Mouse (Mus musculus) MEL (cell line): ENCODE measurements around the gene Prm1. TPM values are rescaled to one million over a fixed set of nuclear protein-coding genes. Genes with fewer than 3 reads are reported as not detected.

Source experiments
- DNase-seq: peaks from one replicate; pipeline ENCODE4 v3.0.0; 2011; ENCODE audit warnings: low read depth, low spot score
- H3K27ac ChIP-seq: 2 replicates; pipeline ENCODE4 v1.5.1; 2012; ENCODE audit warnings: low read depth, mild to moderate bottlenecking, control low read depth, low read length, moderate library complexity; ENCODE audit not compliant: control insufficient read depth
- H3K27me3 ChIP-seq, 2 experiments: fragments of 150-350 bp in 1 of 2; sonication (generic) in 1 of 2; 2 replicates each; pipeline ENCODE4 v1.6.1; 2012; ENCODE audit warnings: low read length in 2 of 2, mild to moderate bottlenecking in 2 of 2, improper control_type of control experiment in 1 of 2, moderate library complexity in 1 of 2; ENCODE audit not compliant: insufficient read depth in 2 of 2, control insufficient read depth in 1 of 2
- H3K36me3 ChIP-seq, 2 experiments: 2 replicates each; pipeline ENCODE4 v1.6.1; 2012 to 2014; ENCODE audit warnings: low read length in 2 of 2, improper control_type of control experiment in 1 of 2, inconsistent platforms in 1 of 2, mild to moderate bottlenecking in 1 of 2; ENCODE audit not compliant: insufficient read depth in 2 of 2, control insufficient read depth in 1 of 2
- H3K4me1 ChIP-seq, 2 experiments: fragments of 150-350 bp in 1 of 2; sonication (generic) in 1 of 2; 2 replicates each; pipeline ENCODE4 v1.6.1; 2012; ENCODE audit warnings: low read length in 2 of 2, improper control_type of control experiment in 1 of 2, mild to moderate bottlenecking in 1 of 2; ENCODE audit not compliant: insufficient read depth in 2 of 2, control insufficient read depth in 1 of 2
- H3K4me3 ChIP-seq, 2 experiments: fragments of 150-350 bp in 1 of 2; sonication (generic) in 1 of 2; 2 replicates each; pipeline ENCODE4 v1.5.1; 2012; ENCODE audit warnings: low read depth in 2 of 2, low read length in 2 of 2, mild to moderate bottlenecking in 2 of 2, moderate library complexity in 2 of 2, control low read depth in 1 of 2, improper control_type of control experiment in 1 of 2; ENCODE audit not compliant: control insufficient read depth in 1 of 2, insufficient read depth in 1 of 2
- H3K79me2 ChIP-seq: 2 replicates; pipeline ENCODE4 v1.6.1; 2012; ENCODE audit warnings: mild to moderate bottlenecking, low read length, moderate library complexity; ENCODE audit not compliant: control insufficient read depth, poor library complexity, insufficient read depth
- H3K9ac ChIP-seq: 2 replicates; pipeline ENCODE4 v1.6.1; 2012; ENCODE audit warnings: low read depth, mild to moderate bottlenecking, control low read depth, low read length, moderate library complexity; ENCODE audit not compliant: control insufficient read depth, poor library complexity, severe bottlenecking
- H3K9me3 ChIP-seq: fragments of 150-350 bp; sonication (generic); replicated peaks from 2 replicates; pipeline ENCODE4 v1.6.1; 2012; ENCODE audit warnings: mild to moderate bottlenecking, low read length, improper control_type of control experiment, moderate library complexity; ENCODE audit not compliant: insufficient read depth
- BHLHE40 ChIP-seq: IDR thresholded peaks from 2 replicates; pipeline ENCODE4 v1.6.1; 2012; ENCODE audit warnings: low read depth, mild to moderate bottlenecking, inconsistent platforms, low read length, improper control_type of control experiment, borderline replicate concordance
- CHD1 ChIP-seq: IDR thresholded peaks from 2 replicates; pipeline ENCODE4 v1.6.1; 2012; ENCODE audit warnings: low read depth, mild to moderate bottlenecking, inconsistent platforms, low read length, improper control_type of control experiment
- CHD2 ChIP-seq: IDR thresholded peaks from 2 replicates; pipeline ENCODE4 v1.6.1; 2011; ENCODE audit warnings: low read length, improper control_type of control experiment
- CTCF ChIP-seq, 3 experiments: IDR thresholded peaks in 2 of 3; conservative IDR thresholded peaks in 1 of 3; 2 replicates each; pipeline ENCODE4 v1.5.1; 2011 to 2012; ENCODE audit warnings: low read length in 3 of 3, low read depth in 2 of 3, mild to moderate bottlenecking in 2 of 3, improper control_type of control experiment in 1 of 3, inconsistent platforms in 1 of 3, mixed read lengths in 1 of 3, moderate library complexity in 1 of 3; ENCODE audit not compliant: control insufficient read depth in 1 of 3, insufficient read depth in 1 of 3, poor library complexity in 1 of 3, severe bottlenecking in 1 of 3
- E2F4 ChIP-seq: IDR thresholded peaks from 2 replicates; pipeline ENCODE4 v1.6.1; 2011; ENCODE audit warnings: low read depth, low read length, improper control_type of control experiment, borderline replicate concordance
- EP300 ChIP-seq, 2 experiments: IDR thresholded peaks; 2 replicates each; pipeline ENCODE4 v1.6.1; 2011; ENCODE audit warnings: improper control_type of control experiment in 2 of 2, low read length in 2 of 2, low read depth in 1 of 2, mild to moderate bottlenecking in 1 of 2
- ETS1 ChIP-seq: IDR thresholded peaks from 2 replicates; pipeline ENCODE4 v1.6.1; 2012; ENCODE audit warnings: low read depth, mild to moderate bottlenecking, inconsistent platforms, low read length, improper control_type of control experiment, moderate library complexity
- GABPA ChIP-seq: IDR thresholded peaks from 2 replicates; pipeline ENCODE4 v1.6.1; 2012; ENCODE audit warnings: low read depth, mild to moderate bottlenecking, inconsistent platforms, low read length, improper control_type of control experiment, moderate library complexity
- GATA1 ChIP-seq: IDR thresholded peaks from 2 replicates; pipeline ENCODE4 v1.6.1; 2011; ENCODE audit warnings: low read depth, low read length, improper control_type of control experiment
- HCFC1 ChIP-seq: IDR thresholded peaks from 2 replicates; pipeline ENCODE4 v1.6.1; 2012; ENCODE audit warnings: low read depth, mild to moderate bottlenecking, inconsistent platforms, low read length, improper control_type of control experiment, moderate library complexity
- JUND ChIP-seq: IDR thresholded peaks from 2 replicates; pipeline ENCODE4 v1.6.1; 2011; ENCODE audit warnings: low read depth, mild to moderate bottlenecking, improper control_type of control experiment, low read length
- KAT2A ChIP-seq: conservative IDR thresholded peaks from 2 replicates; pipeline ENCODE4 v1.6.1; 2012; ENCODE audit warnings: low read depth, low read length, improper control_type of control experiment, inconsistent platforms
- MAX ChIP-seq: IDR thresholded peaks from 2 replicates; pipeline ENCODE4 v1.6.1; 2011; ENCODE audit warnings: low read length, improper control_type of control experiment
- MAZ ChIP-seq: IDR thresholded peaks from 2 replicates; pipeline ENCODE4 v1.6.1; 2012; ENCODE audit warnings: low read depth, mild to moderate bottlenecking, inconsistent platforms, low read length, improper control_type of control experiment
- MEF2A ChIP-seq: IDR thresholded peaks from 2 replicates; pipeline ENCODE4 v1.6.1; 2014; ENCODE audit warnings: low read depth, mild to moderate bottlenecking, inconsistent platforms, low read length, improper control_type of control experiment; ENCODE audit not compliant: poor library complexity, insufficient replicate concordance, severe bottlenecking; ENCODE audit errors: extremely low read depth
- MXI1 ChIP-seq: IDR thresholded peaks from 2 replicates; pipeline ENCODE4 v1.6.1; 2011; ENCODE audit warnings: mild to moderate bottlenecking, low read depth, low read length, improper control_type of control experiment
- MYB ChIP-seq: IDR thresholded peaks from 2 replicates; pipeline ENCODE4 v1.6.1; 2011; ENCODE audit warnings: mild to moderate bottlenecking, low read depth, low read length, improper control_type of control experiment
- MYC ChIP-seq: IDR thresholded peaks from 2 replicates; pipeline ENCODE4 v1.6.1; 2011; ENCODE audit warnings: low read depth, mild to moderate bottlenecking, low read length, improper control_type of control experiment, moderate library complexity
- NRF1 ChIP-seq: IDR thresholded peaks from 2 replicates; pipeline ENCODE4 v1.6.1; 2014; ENCODE audit warnings: low read depth, mild to moderate bottlenecking, inconsistent platforms, low read length, improper control_type of control experiment, moderate library complexity; ENCODE audit not compliant: poor library complexity, insufficient read depth, severe bottlenecking
- RAD21 ChIP-seq: IDR thresholded peaks from 2 replicates; pipeline ENCODE4 v1.6.1; 2011; ENCODE audit warnings: mild to moderate bottlenecking, low read depth, low read length, improper control_type of control experiment
- RCOR1 ChIP-seq: IDR thresholded peaks from 2 replicates; pipeline ENCODE4 v1.6.1; 2012; ENCODE audit warnings: low read depth, mild to moderate bottlenecking, inconsistent platforms, low read length, improper control_type of control experiment
- SIN3A ChIP-seq: IDR thresholded peaks from 2 replicates; pipeline ENCODE4 v1.6.1; 2012; ENCODE audit warnings: low read length, improper control_type of control experiment, inconsistent platforms
- TAL1 ChIP-seq: IDR thresholded peaks from 2 replicates; pipeline ENCODE4 v1.6.1; 2012; ENCODE audit warnings: mild to moderate bottlenecking, inconsistent platforms, low read length, moderate library complexity, mixed read lengths
- TBP ChIP-seq: IDR thresholded peaks from 2 replicates; pipeline ENCODE4 v1.8.0; 2011; ENCODE audit warnings: low read depth, low read length, improper control_type of control experiment
- TCF12 ChIP-seq: IDR thresholded peaks from 2 replicates; pipeline ENCODE4 v1.6.1; 2014; ENCODE audit warnings: low read depth, mild to moderate bottlenecking, inconsistent platforms, low read length, improper control_type of control experiment, moderate library complexity
- USF1 ChIP-seq: IDR thresholded peaks from 2 replicates; pipeline ENCODE4 v1.6.1; 2014; ENCODE audit warnings: low read depth, mild to moderate bottlenecking, inconsistent platforms, low read length, improper control_type of control experiment, moderate library complexity
- USF2 ChIP-seq, 2 experiments: IDR thresholded peaks; 2 replicates each; pipeline ENCODE4 v1.6.1; 2011 to 2012; ENCODE audit warnings: improper control_type of control experiment in 2 of 2, low read length in 2 of 2, borderline replicate concordance in 1 of 2, inconsistent platforms in 1 of 2, low read depth in 1 of 2, mild to moderate bottlenecking in 1 of 2; ENCODE audit not compliant: insufficient read depth in 1 of 2
- ZC3H11A ChIP-seq: IDR thresholded peaks from 2 replicates; pipeline ENCODE4 v1.6.1; 2012; ENCODE audit warnings: low read depth, mild to moderate bottlenecking, inconsistent platforms, low read length, improper control_type of control experiment
- ZKSCAN1 ChIP-seq: IDR thresholded peaks from 2 replicates; pipeline ENCODE4 v1.6.1; 2012; ENCODE audit warnings: low read depth, mild to moderate bottlenecking, inconsistent platforms, low read length, improper control_type of control experiment, moderate library complexity
- ZMIZ1 ChIP-seq: IDR thresholded peaks from 2 replicates; pipeline ENCODE4 v1.6.1; 2012; ENCODE audit warnings: low read depth, mild to moderate bottlenecking, inconsistent platforms, low read length, improper control_type of control experiment, moderate library complexity
- ZNF384 ChIP-seq: IDR thresholded peaks from 2 replicates; pipeline ENCODE4 v1.6.1; 2012; ENCODE audit warnings: low read depth, mild to moderate bottlenecking, inconsistent platforms, low read length, improper control_type of control experiment
- polyA plus RNA-seq, 2 experiments: library from polyadenylated mRNA; stranded (reverse) in 1 of 2; unstranded in 1 of 2; fragments of >175 nt in 1 of 2; fragments of >200 nt in 1 of 2; gene quantifications; 2 replicates each; pipeline versions ENCODE4 v1.2.1 to v1.2.4; 2012; ENCODE audit warnings: low replicate concordance in 2 of 2, low read depth in 1 of 2; ENCODE audit not compliant: insufficient read length in 2 of 2, insufficient read depth in 1 of 2, missing spikeins in 1 of 2
- total RNA-seq: library from RNA; depleted of rRNA; stranded (reverse); fragments of 300-350 nt; gene quantifications from 2 replicates; pipeline ENCODE4 v1.2.3, GENCODE M21; 2012

Gene Prm1
- total and polyA plus RNA-seq, 3 experiments = not detected

DNA sequence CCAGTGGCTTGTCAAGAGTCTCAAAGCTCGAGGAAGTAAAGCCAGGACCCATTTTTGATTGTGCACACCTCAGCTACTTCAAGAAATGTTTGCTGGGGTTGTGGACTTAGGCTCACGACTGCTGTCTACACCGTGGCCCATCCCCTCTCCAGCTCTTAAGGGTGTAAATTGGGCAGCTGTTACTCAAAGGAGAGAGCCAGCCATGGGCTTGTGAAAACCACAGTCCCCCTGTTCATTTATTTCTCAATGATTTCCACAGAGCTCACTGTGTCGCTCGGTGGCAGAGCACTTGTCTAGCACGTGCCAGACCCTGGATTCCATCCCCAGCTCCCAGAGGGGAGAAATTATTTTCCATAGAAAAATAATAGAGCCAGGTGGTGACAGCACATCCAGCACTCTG is 49.5 kb downstream of the Prm1 start:
- Histone ChIP-seq H3K9ac (no peak overlapping the region), H3K79me2 (no peaks in the 10 kb centered on the region), H3K9me3 (no peaks in the 10 kb centered on the region), H3K27me3 (peaks cover 0 to 2% of the 10 kb centered on the region in 2 experiments; a peak in 3 of 4 replicates), H3K4me3 (no peak overlapping the region), H3K27ac (no peak overlapping the region), H3K4me1 (peaks cover 0 to 7% of the 10 kb centered on the region in 2 experiments; a peak in 2 of 4 replicates), H3K36me3 (no peaks in the 10 kb centered on the region)
- no peak for DNase-seq
- TF ChIP-seq MYB (no peak), EP300 (IDR thresholded peaks at IDR 0.05; ENCODE audit: low read depth in 1 of 2, low read length in 2 of 2) (no peak), GATA1 (no peak), ZC3H11A (no peak), NRF1 (no peak), E2F4 (no peak), ZMIZ1 (no peak), CHD1 (no peak), TCF12 (no peak), GABPA (no peak), ZKSCAN1 (no peak), ETS1 (no peak), KAT2A (no peak), MXI1 (no peak), MYC (no peak), USF1 (no peak), SIN3A (no peak), TAL1 (no peak), TBP (no peak), USF2 (IDR thresholded peaks at IDR 0.05; ENCODE audit: borderline replicate concordance in 1 of 2, insufficient read depth in 1 of 2, low read depth in 1 of 2, low read length in 2 of 2) (no peak)

- no peak for TF ChIP-seq RAD21
- no peak for TF ChIP-seq BHLHE40
- no peak for TF ChIP-seq CTCF (IDR thresholded peaks at IDR 0.05 in 2 of 3, conservative IDR thresholded peaks at IDR 0.05 in 1 of 3; ENCODE audit: control insufficient read depth in 1 of 3, insufficient read depth in 1 of 3, low read depth in 2 of 3, low read length in 3 of 3, poor library complexity in 1 of 3, severe bottlenecking in 1 of 3)
- TF ChIP-seq MEF2A = no peak
- no peak for TF ChIP-seq KAT2A
- no peak for TF ChIP-seq JUND
- TF ChIP-seq MAX = no peak
- no peak for TF ChIP-seq MYB
- TF ChIP-seq CHD2 = no peak
- no peak for TF ChIP-seq MAZ
- TF ChIP-seq ZKSCAN1 = no peak
- no peak for TF ChIP-seq ZNF384
- TF ChIP-seq SIN3A = no peak
- TF ChIP-seq RCOR1 = no peak
- TF ChIP-seq HCFC1 = no peak
- no peak for TF ChIP-seq NRF1
- Histone ChIP-seq H3K9me3 (no peaks in the 10 kb centered on the region), H3K4me1 (peaks cover 0 to 6% of the 10 kb centered on the region in 2 experiments; a peak in 2 of 4 replicates), H3K27me3 (peaks cover 0 to 2% of the 10 kb centered on the region in 2 experiments; a peak in 3 of 4 replicates), H3K79me2 (no peaks in the 10 kb centered on the region), H3K27ac (no peak overlapping the region), H3K36me3 (no peaks in the 10 kb centered on the region), H3K4me3 (no peak overlapping the region), H3K9ac (no peak overlapping the region)
- no peak for DNase-seq
Measured at GRCm38 (mm10) chr16:10754521-10755296, 50.9 kb downstream of the Prm1 start.
